Mouse (Mus musculus) liver, embryonic 15.5 days (tissue): Measurements from ENCODE around the gene Pdzd2. TPM values are rescaled to one million over a fixed set of nuclear protein-coding genes. Genes with fewer than 3 reads are reported as not detected.

Experiments used
- ATAC-seq: fragments of 200-750 bp; cut with Nextera tagmentation; 2 replicates; pipeline ENCODE4 v1.8.0; 2017; ENCODE audit warnings: moderate number of reproducible peaks, mild to moderate bottlenecking, moderate library complexity; ENCODE audit not compliant: insufficient read depth
- H3K27ac ChIP-seq: fragments of 300-500 bp; sonication (generic); replicated peaks from 2 replicates; pipeline ENCODE4 v1.5.1; 2015; ENCODE audit warnings: mild to moderate bottlenecking, inconsistent platforms
- H3K27me3 ChIP-seq: fragments of 300-500 bp; sonication (generic); 2 replicates; pipeline ENCODE4 v1.6.1; 2015; ENCODE audit warnings: mild to moderate bottlenecking, inconsistent platforms
- H3K36me3 ChIP-seq: fragments of 300-500 bp; sonication (generic); replicated peaks from 2 replicates; pipeline ENCODE4 v1.6.1; 2015; ENCODE audit warnings: moderate library complexity, mild to moderate bottlenecking, inconsistent platforms
- H3K4me1 ChIP-seq: fragments of 300-500 bp; sonication (generic); replicated peaks from 2 replicates; pipeline ENCODE4 v1.6.1; 2015; ENCODE audit warnings: inconsistent platforms
- H3K4me2 ChIP-seq: fragments of 300-500 bp; sonication (generic); 2 replicates; pipeline ENCODE4 v1.6.1; 2015; ENCODE audit warnings: moderate library complexity, mild to moderate bottlenecking, inconsistent platforms
- H3K4me3 ChIP-seq: fragments of 300-500 bp; sonication (generic); replicated peaks from 2 replicates; pipeline ENCODE4 v1.5.1; 2015; ENCODE audit warnings: mild to moderate bottlenecking, inconsistent platforms
- H3K9ac ChIP-seq: fragments of 300-500 bp; sonication (generic); 2 replicates; pipeline ENCODE4 v1.6.1; 2015; ENCODE audit warnings: moderate library complexity, mild to moderate bottlenecking, inconsistent platforms
- H3K9me3 ChIP-seq: fragments of 300-500 bp; sonication (generic); replicated peaks from 2 replicates; pipeline ENCODE4 v1.6.1; 2016; ENCODE audit warnings: inconsistent platforms
- WGBS: fragments of 180-500 bp; shearing (Covaris S2); methylation state at CpG from one replicate; pipeline ENCODE4 v1.1.7; 2015; ENCODE audit warnings: mixed read lengths; ENCODE audit not compliant: insufficient replicate concordance; 5-methylcytosine and 5-hydroxymethylcytosine counted together
- polyA plus RNA-seq: library from polyadenylated mRNA; unstranded; fragments of >200 nt; fragmentation: Nextera tagmentation; extraction: Ambion mirVana; gene quantifications from 2 replicates; pipeline ENCODE4 v1.2.1, GENCODE M21; 2015

The Pdzd2 gene
- polyA plus RNA-seq, 1 experiment from 2014 or later: 0.78 TPM

DNA sequence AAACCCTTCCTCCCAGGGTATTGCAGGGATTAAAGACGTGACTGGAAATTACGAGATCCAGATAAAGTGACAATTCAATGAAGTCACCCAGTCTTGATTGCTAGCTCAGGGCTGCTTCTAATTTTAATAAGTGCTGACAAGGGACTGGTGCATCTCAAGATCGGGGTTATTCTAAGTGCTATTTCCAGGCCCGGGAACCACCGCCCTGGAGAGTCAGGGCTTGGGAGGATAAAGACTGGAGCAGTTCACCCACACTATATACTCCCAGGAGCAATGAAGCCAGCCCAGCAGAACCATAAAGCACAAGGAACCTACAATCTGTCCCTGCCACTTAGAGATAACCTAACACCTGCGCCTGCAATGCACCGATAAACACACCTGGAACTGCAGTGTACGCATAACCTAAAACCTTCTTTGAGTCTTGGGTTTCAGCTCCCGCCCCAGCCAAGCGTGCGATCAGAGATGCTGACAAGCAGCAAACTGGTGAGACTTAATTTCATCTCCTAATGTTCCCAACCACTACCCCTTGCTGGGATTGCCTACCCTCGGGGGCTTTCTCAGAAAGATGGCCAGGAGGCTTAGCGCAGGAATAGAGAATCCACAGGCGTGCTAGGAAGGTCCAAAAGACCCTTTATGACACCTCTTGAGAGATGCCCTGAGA is 101.2 kb downstream of the Pdzd2 start:
- Histone ChIP-seq H3K36me3 (no peaks in the 10 kb centered on the region), H3K4me2 (no peak overlapping the region), H3K27ac (no peak overlapping the region), H3K9ac (no peak overlapping the region), H3K4me3 (no peak overlapping the region), H3K9me3 (no peaks in the 10 kb centered on the region), H3K27me3 (no peaks in the 10 kb centered on the region), H3K4me1 (no peaks in the 10 kb centered on the region)
- ATAC-seq: no peak
- 77% methylated on average over 14 of the region's 14 CpGs for WGBS

DNA sequence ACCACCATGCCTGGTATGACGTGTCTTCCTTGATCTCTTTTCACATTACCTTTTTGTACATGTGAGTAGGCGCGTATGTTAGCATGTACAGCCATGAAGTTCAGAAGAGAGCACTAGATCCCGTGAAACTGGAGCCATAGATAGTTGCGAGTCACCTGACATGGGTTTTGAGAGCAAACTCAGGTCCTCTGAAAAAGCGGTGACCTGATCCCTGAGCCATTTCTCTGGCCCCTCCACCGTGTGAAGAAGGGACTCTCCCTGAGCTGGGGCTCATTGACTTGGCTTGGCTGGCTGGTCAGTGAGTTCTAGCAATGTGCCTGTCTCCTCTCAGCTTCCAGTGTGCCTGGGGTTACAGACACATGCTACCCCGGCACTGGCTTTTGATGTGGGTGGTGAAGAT is 102.2 kb downstream of the Pdzd2 start:
- ATAC-seq: no peak
- no peak overlapping the region for H3K4me3 ChIP-seq
- 77% methylated on average over 8 of the region's 8 CpGs for WGBS
- no peaks in the 10 kb centered on the region for H3K36me3 ChIP-seq
- H3K27ac ChIP-seq: no peak overlapping the region
- no peak overlapping the region for H3K9ac ChIP-seq
- H3K9me3 ChIP-seq: no peaks in the 10 kb centered on the region
- no peaks in the 10 kb centered on the region for H3K27me3 ChIP-seq
- H3K4me1 ChIP-seq: no peaks in the 10 kb centered on the region
- H3K4me2 ChIP-seq: no peak overlapping the region

DNA sequence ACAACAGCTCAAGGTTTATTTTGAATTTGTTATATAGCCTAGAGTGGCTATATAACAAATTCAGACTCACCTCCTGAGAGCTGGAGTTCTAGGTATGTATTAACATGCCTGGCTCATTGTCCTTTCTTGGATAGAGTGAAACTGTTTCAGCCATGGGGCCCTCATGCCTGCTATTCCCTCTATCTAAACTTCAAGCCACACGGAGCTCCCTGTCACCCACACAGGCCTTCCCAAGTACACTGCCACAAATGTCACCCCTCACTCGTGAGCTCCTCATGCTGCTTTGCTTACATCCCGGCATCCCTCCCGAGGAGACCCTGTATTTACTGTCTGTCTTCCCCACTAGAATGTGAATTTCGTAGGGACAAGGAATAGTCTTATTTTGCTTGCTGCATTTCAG is 103.3 kb downstream of the Pdzd2 start:
- Histone ChIP-seq H3K36me3 (no peaks in the 10 kb centered on the region), H3K4me1 (no peaks in the 10 kb centered on the region), H3K4me3 (no peak overlapping the region), H3K27me3 (no peaks in the 10 kb centered on the region), H3K9me3 (no peaks in the 10 kb centered on the region), H3K4me2 (no peak overlapping the region), H3K27ac (no peak overlapping the region), H3K9ac (no peak overlapping the region)
- ATAC-seq: no peak
- WGBS: 58% methylated on average over 5 of the region's 5 CpGs

DNA sequence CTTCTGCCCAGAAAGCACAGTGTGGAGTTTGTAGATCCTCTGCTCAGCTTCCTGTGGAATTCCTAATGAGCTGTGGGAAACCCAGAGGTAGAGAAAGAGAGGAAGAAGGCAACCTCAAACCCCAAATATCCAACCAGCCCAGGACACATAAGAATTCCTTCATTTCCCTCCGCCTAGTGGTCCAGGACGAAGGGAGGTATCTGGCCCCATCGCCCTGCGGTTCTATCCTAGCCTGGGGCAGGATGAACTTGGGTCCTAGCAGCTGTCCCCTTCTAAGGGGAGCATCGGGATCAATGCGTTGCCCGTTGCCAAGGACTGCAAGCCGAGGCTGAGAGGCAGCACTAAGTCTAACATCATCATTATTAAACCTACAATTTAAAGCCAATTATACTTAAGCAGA is 104.8 kb downstream of the Pdzd2 start:
- no peaks in the 10 kb centered on the region for H3K36me3 ChIP-seq
- H3K9me3 ChIP-seq: no peaks in the 10 kb centered on the region
- H3K4me2 ChIP-seq: no peak overlapping the region
- H3K4me3 ChIP-seq: no peak overlapping the region
- H3K9ac ChIP-seq: no peak overlapping the region
- 72% methylated on average over 8 of the region's 8 CpGs for WGBS
- no peak overlapping the region for H3K27ac ChIP-seq
- ATAC-seq: no peak
- H3K27me3 ChIP-seq: no peaks in the 10 kb centered on the region
- no peaks in the 10 kb centered on the region for H3K4me1 ChIP-seq

DNA sequence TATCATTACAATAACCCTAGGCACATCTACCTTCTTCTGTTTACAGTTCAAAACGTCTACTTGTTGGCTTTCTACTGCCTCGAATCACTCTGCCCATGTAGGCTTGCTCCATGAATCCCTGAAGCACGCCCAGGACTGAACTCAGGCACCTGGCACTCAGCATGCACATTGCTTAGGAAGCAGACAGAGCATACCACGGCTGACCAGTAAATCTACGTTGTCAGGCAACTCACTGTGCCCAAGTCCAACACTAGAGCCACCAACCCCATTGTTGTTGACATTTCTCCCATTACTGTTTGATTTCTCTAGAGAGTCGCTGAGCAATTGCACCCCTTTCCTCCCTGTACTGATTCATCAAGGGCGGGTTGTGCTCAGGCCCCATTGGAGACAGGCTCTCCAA is 110.6 kb downstream of the Pdzd2 start:
- 51% methylated on average over 7 of the region's 7 CpGs for WGBS
- Histone ChIP-seq H3K4me2 (no peak overlapping the region), H3K36me3 (no peaks in the 10 kb centered on the region), H3K4me1 (no peaks in the 10 kb centered on the region), H3K27ac (no peak overlapping the region), H3K9ac (no peak overlapping the region), H3K9me3 (no peaks in the 10 kb centered on the region), H3K4me3 (no peak overlapping the region), H3K27me3 (no peaks in the 10 kb centered on the region)
- ATAC-seq: no peak

DNA sequence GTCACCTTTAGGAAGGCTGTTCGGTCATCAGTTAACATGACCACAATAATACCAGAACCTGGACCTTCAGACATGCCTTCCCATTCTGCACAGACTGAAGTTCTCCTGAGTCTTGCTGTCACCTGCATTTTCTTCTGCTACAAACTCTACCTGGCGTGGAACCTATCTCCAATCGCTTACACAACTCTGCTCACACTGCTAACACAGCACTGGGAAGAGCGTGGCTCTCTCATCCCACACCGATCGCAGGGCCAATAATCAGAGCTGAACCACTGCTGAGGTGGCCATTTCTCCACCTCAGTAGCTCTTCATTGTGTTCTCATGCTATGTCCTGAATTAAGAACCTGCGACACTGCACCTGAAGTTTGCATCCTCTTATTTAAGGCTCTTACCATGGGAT is 111.3 kb downstream of the Pdzd2 start:
- Histone ChIP-seq H3K36me3 (no peaks in the 10 kb centered on the region), H3K4me1 (no peaks in the 10 kb centered on the region), H3K4me3 (no peak overlapping the region), H3K4me2 (no peak overlapping the region), H3K27ac (no peak overlapping the region), H3K9me3 (no peaks in the 10 kb centered on the region), H3K27me3 (no peaks in the 10 kb centered on the region), H3K9ac (no peak overlapping the region)
- WGBS: 77% methylated on average over 7 of the region's 7 CpGs
- no peak for ATAC-seq

DNA sequence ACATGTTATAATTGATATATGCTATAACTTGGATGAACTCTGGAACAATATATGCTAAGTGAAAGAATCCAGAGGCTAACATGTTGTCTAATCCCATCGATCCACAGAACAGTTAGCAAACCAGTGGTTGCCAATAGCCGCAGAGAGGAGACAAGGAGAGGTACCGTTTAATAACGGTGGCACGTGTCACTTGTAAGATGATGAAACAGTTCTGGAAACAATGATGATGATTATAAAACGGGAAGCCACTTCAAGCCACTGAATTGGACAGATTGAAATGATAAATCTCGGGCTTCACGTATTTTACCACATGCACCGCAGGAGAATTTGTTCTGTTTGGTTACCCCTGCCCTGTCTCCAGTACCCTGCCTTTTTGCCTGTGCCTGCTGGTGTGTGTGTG is 112.8 kb downstream of the Pdzd2 start:
- Histone ChIP-seq H3K9me3 (no peaks in the 10 kb centered on the region), H3K27me3 (no peaks in the 10 kb centered on the region), H3K9ac (no peak overlapping the region), H3K4me3 (no peak overlapping the region), H3K4me1 (no peaks in the 10 kb centered on the region), H3K36me3 (no peaks in the 10 kb centered on the region), H3K4me2 (no peak overlapping the region), H3K27ac (no peak overlapping the region)
- ATAC-seq: no peak
- WGBS: 62% methylated on average over 9 of the region's 9 CpGs

DNA sequence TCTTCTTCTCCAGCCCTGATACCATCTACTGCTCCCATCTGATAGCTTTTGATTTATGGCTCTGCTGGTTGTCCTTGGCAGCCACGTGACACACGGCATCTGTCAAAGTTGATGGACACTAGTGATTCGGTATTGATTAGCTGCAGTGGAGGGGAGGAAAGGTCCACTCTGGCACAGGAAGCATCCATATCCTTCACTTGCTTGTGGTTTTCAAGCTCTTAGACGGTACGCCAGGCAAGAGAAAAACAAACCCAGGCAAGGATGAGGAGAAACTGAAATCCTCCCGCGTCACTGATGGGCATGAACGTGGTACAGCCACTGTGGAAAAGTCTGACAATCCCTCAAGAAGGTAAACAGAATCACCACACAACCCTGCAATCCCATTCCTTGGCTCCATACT is 113.6 kb downstream of the Pdzd2 start:
- Histone ChIP-seq H3K4me2 (no peak overlapping the region), H3K27ac (no peak overlapping the region), H3K27me3 (no peaks in the 10 kb centered on the region), H3K9me3 (no peaks in the 10 kb centered on the region), H3K4me3 (no peak overlapping the region), H3K4me1 (no peaks in the 10 kb centered on the region), H3K9ac (no peak overlapping the region), H3K36me3 (no peaks in the 10 kb centered on the region)
- WGBS: 20% methylated on average over 8 of the region's 8 CpGs
- no peak for ATAC-seq

DNA sequence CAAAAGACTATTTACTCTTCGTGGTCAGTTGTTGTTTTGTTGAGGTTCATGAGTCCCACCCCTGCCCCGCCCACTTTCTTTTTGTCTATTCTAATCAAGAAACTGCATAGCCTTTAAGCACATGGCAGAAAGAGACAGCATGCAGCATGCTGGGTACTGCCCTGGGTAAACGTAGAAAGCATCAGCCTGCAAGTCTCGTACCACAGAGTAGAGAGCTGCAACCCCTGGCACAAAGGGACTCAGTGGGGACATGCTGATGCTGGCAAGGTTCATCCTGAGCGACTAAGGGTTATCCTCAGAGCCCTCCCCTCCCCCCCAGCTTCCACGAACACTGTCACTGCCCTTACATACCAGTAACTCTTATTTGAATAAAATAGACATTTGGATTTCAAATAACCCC is 114.2 kb downstream of the Pdzd2 start:
- Histone ChIP-seq H3K4me2 (no peak overlapping the region), H3K9me3 (no peaks in the 10 kb centered on the region), H3K27me3 (no peaks in the 10 kb centered on the region), H3K9ac (no peak overlapping the region), H3K27ac (no peak overlapping the region), H3K4me3 (no peak overlapping the region), H3K4me1 (no peaks in the 10 kb centered on the region), H3K36me3 (no peaks in the 10 kb centered on the region)
- ATAC-seq: no peak
- WGBS: 43% methylated on average over 6 of the region's 6 CpGs

DNA sequence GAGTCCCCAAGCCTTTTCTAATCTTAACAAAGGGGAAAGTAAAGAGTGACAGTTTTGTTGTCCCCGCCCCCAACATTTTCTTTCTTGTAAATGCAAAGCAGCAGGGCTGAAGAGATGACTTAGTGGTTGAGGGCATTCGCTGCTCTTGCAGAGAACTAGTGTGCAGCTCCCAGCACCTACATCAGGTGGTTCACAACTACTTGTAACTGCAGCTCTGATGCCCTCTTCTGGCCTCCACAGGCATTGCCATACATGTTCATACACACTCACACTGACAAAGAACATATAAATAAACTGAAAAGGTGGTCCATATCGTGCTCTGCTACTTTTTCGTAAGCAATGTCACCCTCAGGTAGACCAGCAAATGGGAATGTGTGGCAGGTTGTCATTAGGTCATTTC is 116.2 kb downstream of the Pdzd2 start:
- Histone ChIP-seq H3K9me3 (no peaks in the 10 kb centered on the region), H3K27me3 (no peaks in the 10 kb centered on the region), H3K36me3 (no peaks in the 10 kb centered on the region), H3K27ac (no peak overlapping the region), H3K4me2 (no peak overlapping the region), H3K4me1 (no peaks in the 10 kb centered on the region), H3K4me3 (no peak overlapping the region), H3K9ac (no peak overlapping the region)
- WGBS: 68% methylated on average over 4 of the region's 4 CpGs
- ATAC-seq: no peak

DNA sequence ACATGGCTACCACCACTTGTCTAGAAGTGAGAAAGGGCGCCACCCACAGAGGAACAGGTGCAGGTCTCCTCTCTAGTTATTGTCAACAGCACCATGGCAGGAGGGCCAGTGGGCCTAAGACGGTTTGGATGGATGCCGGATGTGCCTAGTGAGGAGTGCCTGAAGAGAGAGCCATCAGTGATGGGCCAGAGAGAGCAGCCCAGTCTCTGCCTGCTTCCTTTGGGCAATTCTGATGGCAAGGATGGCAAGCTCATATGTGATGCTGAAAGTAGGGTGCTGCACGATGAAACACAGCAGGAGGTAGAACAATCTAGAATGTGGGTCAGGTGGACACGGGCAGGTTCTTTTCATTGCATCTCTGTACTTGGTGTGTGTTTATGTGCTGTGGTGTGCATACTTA is 117.0 kb downstream of the Pdzd2 start:
- no peak for ATAC-seq
- H3K27me3 ChIP-seq: no peaks in the 10 kb centered on the region
- H3K36me3 ChIP-seq: no peaks in the 10 kb centered on the region
- H3K4me1 ChIP-seq: no peaks in the 10 kb centered on the region
- no peak overlapping the region for H3K4me3 ChIP-seq
- no peak overlapping the region for H3K9ac ChIP-seq
- no peak overlapping the region for H3K27ac ChIP-seq
- WGBS: 74% methylated on average over 5 of the region's 5 CpGs
- no peaks in the 10 kb centered on the region for H3K9me3 ChIP-seq
- H3K4me2 ChIP-seq: no peak overlapping the region

DNA sequence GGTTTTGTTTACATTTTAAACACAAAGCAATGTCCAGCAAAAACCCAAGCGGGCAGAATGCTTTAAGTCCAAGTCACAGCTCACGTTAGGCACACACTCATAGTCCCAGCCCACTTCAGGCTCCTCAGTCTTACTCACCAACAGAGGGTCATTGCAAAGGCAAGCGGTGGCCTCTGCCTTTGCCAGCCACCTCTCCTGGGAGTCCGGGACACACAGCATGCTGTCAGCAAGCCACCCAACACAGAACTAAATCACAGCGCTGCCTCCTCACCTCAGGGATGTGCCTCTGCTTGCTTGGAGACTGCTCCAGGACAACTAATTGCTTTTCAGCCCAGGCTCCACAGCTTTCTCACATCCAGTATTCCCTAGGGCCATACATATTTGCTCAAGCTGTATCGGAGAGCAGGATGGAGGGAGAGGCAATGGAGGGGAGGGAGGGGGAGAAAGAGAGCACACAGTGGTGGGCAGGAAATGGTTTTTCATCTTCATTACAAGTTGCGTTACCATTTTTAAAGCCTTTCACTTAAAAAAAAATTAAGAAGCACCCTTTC is 117.6 kb downstream of the Pdzd2 start:
- Histone ChIP-seq H3K36me3 (no peaks in the 10 kb centered on the region), H3K27me3 (no peaks in the 10 kb centered on the region), H3K9ac (no peak overlapping the region), H3K4me1 (peaks cover 5% of the 10 kb centered on the region; the same call in 1 of the 2 replicates), H3K4me2 (no peak overlapping the region), H3K4me3 (no peak overlapping the region), H3K9me3 (no peaks in the 10 kb centered on the region), H3K27ac (no peak overlapping the region)
- no peak for ATAC-seq
- WGBS: 68% methylated on average over 7 of the region's 7 CpGs
